Mouse (Mus musculus): ENCODE measurements at regions not wholly inside any gene's neighbourhood (a gene's known extent, or its start where the extent isn't known, plus 50 kb on each side); places are given as distances from the start of the nearest gene placed in this dataset.
"Not testable (repeated sequence)": the region's sequence is repeated elsewhere in the genome, so short reads cannot be mapped to it uniquely, and the experiment has no call there.

DNA sequence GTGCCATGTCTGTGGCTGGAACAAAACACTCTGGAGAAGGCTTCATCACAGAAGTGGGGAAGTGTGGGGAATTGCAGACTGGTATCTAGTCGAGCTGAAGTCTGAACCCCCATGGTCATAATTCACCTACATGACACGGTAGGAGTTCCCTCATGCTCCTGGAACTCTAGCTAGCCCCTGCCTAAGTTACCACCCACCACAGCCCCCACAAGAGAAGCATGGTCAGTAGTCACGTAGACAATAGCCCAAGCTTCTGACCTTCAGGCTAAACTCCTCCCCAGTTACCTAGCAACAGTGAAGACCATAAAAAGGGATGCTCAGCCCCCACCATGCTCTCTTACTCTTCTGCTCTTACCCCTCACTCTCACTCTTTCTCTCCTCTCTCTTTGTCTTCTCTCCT is 143.8 kb upstream of the Gm17728 start:
- not testable (repeated sequence) for DNase-seq

DNA sequence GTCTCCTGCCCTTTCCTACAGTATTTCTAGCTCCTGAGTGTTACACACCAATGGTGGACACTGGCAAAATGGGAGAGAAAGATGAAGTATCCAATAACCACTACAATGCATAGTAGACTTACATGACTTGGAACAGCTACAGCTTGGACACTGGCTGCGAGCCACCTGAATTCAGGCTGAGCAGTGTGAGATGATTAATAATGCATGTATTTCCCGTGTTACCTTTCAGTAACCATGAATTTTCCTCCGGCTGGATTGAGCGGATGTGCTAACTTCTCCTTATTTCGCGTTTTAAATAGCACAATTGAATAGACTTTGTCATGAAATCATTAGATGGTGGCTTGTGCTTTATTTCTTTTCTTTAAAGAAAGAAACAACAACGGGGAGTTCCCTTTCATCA is 142.4 kb upstream of the Gm17728 start:
- no peak for DNase-seq

DNA sequence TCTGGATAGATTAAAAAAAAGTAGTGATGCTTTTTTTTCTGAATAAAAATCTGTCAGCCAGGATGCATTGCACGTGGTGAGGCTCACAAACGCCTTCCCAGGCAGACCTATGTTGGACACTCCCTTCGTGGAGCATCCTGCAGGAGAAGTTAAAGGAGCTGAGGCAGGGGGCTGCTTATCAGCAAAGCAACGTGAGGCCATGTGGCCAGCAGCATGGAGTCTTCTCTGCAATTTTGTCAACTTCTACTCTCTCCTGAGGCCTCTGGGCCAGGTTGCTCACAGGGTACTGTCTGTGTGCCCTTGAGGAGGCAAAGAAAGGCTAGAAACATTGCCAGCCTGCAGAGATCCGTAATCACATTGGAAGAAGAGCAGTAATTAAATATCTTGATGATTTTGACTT is 140.0 kb upstream of the Gm17728 start:
- DNase-seq, result no peak

DNA sequence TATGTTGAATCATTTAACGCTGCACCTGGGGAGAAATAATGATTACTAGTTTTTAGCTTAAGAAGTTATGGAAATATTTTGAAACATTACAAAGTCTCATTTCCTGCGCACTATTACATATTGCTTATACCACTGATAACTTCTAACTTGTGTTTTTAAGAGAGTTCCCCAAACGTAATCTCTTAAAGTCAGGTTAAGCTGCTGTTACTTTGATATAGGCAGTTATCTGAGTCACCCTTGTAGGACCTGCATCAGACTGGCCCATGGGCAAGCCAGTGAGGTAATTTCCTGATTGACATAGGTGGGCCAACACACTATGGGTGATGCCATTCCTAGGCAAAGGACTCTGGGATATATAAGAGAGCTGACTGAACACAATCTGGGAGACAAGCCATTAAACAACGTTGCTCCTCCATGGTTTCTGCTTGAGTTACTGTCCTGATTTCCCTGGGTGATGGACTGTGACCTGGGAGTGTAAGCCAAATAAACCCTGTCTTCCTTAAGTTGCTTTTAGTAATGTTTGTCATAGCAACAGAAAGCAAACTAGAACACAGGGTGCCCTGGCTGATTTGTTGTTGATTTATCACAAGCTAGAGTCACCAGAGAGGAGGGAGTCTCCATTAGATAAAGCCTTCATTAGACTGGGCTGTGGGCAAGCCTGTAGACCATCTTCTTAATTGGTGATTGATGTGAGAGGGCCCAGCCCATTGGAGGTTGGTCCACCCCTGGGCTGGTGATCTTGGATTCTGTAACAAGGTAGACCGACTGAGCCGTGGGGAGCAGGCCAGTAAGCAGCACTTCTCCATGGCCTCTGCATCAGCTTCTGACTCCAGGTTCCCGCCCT is 139.3 kb upstream of the Gm17728 start:
- DNase-seq, result no peak

DNA sequence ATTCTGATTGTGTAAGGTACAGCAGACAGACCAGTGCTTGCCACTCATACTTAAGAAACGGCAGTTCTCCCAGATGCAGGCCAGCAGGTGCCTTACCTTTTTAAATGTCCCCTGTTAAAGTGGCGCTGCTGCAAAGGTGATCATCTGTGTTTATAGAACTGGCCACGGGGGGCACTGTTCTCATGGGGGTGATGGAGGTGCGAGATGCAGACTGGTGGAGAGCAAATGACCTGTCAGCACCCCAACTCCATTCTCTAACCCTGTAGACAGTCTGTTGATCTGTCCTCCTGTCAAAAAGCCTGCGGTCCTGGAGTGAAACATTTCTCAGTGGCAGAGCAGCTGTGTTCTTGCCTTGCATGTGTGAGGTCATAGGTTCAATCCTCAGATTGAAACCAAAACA is 135.4 kb upstream of the Gm17728 start:
- DNase-seq, result no peak

DNA sequence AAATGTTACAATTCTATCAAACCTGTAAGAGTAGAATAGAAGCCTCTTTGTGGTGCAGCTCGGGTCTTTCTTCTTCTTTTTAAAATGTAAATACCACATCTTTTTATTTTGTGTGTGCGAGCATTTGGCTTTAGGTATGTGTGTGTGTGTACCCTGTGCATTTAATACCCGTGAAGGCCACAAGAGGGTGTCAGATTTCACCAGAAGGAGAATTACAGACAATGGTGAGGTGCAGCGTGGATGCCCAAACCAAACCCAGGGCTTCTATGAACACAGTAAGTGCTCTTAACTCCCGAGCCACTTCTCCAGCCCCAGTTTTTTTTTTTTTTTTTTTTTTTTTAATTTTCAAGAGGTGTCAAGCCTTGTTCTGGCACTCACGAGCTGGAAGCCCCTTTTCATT is 135.0 kb upstream of the Gm17728 start:
- no peak for DNase-seq

DNA sequence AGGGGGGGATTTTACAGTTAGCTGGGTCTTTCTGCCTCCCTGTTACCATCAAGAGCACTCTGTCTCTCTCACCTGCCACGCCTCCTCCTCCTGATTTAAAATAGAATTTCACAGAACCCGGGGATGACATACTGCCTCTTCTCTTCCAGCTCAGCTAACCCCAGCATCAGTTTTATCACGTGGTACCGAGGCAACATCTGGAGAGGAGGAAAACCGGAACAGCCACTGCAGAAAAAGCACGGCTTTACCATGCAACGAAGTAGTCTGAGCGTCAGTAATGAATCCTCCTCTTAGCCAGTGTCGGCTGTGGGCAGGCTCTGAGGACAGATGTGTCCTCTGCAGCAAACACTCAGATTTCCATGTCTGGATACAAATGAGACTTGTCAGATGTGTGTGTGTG is 134.2 kb upstream of the Gm17728 start:
- no peak for DNase-seq

DNA sequence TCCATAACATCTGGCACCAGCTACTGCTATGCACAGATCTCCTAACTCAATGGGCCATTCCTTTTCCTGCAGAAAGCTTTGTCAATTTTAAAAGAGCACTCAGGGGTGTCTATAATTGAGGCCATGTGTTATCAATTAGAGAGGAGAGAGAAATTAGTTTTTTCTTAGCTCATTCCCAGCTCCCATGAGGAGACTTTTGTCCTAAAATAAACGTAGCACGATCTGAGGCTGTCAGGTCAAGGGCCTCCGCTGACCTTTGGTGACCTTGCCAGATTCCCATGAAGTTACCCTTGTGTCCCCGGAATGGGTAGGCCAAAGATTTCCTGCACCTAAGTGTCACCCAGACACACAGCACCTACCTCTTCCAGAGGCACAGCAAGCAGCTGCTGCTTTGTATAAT is 130.3 kb upstream of the Gm17728 start:
- DNase-seq, result no peak

DNA sequence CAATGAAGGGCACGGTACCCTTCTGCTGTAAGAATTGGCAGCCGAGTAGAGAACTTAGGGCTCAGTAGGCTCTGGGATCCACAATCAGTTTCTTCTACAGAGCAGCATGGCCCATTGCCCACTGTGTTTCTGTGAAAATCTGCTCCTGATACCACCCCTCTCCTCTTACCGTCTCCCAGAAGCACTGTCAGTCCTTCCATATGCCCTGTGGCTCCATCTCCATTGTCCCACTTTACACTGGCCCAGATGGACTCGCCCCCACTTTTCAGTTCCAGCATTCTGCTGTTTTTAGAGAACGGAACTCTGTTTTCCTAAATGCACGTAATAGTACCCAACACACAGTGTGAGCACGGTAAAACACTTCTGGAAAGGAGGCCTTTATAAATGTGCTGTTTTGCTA is 129.6 kb upstream of the Gm17728 start:
- DNase-seq, result no peak

DNA sequence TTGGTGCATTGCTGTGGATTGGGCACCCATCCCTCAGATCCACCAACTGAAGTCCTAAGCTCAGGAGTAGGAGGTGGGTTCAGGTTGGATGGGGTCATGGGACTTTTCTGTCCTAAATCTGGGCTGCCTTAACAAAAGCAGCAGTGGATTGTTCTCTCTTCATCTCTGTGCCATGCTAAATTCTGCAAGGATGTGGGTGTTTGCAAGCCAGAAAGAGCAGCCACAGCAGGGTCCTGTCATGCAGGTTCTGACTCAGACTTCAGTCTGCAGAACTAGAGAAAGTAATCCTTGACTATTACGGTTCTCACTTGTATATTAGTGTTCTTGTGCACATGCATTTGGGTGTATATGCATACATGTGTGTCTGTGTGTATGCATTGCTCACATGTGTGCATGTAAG is 125.5 kb upstream of the Gm17728 start:
- DNase-seq, result no peak

DNA sequence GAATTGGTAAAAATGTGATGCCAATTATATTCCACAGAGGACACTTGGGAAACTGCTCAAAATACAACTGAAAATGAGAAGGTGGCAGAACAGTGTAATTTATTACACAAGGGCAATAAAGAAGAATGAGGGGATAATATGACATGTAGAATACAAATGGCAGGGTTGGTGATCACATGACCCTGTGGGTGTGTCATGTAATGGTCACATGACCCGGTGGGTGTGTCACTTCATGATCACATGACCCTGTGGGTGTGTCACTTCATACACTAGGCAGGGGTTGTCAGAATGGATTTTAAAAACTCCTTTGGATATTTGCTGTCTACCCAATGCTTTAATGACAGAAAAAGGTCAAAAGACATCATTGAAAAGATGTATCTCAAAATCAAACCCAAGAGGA is 123.6 kb upstream of the Gm17728 start:
- no peak for DNase-seq

DNA sequence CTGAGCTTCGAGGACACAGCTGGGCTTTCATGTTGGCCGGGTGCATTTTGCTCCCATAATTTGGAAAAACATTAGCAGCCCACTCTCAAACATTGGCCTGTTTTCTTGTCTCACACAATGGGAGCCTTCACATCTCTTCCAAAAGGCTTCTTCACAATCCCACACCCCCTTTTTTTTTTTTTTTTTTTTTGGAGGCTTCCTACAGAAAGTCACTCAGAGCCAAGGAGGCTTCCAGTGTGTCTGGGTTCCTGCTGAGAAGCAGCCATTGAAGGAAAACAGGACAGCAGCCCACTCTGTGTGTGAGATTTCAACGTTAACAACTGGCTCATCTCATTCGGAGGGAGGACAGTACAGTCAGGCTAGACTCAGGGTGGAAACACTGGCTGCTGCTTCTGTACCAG is 120.8 kb upstream of the Gm17728 start:
- no peak for DNase-seq

DNA sequence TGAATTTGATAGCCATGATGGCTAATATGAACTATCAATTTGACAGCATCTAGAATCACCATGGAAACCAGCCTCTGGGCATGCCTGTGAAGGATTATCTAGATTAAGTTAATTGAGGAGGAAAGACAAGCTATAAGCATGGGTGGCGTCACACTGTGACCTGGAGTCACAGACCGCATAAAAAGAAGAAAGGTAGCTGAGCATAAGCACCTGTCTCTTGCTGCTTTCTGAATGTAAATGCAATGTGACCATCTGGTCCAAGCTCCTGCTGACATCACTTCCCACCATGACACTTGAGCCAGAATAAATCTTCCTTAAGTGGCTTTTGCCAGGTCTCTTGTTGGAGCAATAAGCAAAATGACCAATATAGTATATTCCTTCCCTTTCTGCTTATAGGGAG is 113.4 kb upstream of the Gm17728 start:
- no peak for DNase-seq

DNA sequence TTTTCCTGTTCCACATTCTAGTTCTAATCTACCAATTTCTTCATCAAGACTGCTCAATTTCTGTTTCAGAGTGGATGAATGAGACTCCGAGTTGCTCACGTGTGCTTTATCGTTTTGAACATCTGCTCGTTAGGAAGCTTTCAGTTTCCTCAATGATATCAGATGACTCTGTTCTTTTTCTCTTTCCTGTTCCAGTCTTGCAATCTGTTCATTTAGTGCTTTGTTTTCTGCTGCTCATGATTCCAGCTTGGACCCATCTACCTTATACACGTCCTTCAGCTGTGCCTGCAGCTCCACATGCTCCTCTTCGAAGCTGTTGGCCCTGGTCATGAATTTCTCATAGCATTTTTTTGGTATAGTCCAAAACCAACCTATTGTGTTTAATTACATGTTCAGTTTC is 99.1 kb upstream of the Gm17728 start:
- DNase-seq, result no peak

DNA sequence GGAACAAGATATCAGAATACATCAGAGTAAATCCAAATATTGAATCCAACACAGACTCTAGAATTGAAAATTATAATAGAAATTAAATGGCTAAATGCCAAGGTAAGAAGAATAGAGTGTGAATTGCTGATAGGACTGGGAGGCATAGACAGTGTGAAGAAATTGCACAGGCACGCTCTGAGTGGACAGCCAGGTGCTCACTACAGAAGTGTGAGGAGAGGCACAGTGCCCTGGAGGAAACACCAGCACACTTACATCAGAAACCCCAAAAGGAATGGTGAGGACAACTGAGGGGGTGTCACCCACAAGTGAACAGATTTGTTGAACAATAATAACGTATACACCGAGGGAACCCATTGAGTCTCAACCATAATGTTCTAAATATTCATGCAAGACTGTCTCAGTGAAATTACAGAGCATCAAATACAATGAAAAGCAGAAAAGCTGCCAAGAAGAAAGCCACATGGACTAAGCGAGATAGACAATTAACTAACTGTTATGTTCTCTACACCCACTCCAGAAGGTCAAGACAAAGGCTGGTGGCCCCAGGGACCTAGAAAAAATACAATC is 92.9 kb upstream of the Gm17728 start:
- DNase-seq, result no peak

DNA sequence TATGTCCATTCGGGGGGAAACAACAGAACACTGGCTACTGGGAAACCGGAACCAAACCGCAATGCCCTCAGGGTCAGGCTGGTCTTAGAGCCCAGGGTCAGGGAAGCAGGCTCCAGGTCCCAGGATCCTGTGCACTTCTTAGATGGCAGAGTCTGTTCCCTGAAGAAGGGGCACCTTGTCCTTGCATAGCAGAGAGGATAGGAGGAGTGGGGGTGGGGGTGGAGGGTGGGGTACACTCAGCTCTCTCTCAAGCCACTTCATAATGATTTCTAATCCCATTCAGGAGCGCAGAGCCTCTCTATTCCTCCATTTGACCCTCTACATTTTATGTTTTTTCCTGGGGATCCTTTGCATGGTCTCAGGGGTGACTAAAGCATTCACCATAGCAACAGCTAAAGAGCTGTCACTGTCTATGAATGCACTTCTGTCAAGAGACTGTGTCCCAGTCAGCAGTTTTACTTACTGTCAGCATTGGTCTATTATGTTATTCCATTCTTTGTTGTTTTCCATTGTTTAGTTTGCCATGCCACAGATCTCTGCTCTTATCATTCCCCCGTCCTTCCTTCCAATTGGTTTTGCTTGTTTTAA is 64.2 kb upstream of the Gm17728 start:
- no peak for DNase-seq

Measured in cerebellum, adult 9-11 months (tissue).